ENCODE assay signal across 8 mouse cellular contexts in genomic region chr11:75190905-75191441, GRCm38 (mm10). TPM values are rescaled to one million over a fixed set of nuclear protein-coding genes. Genes with fewer than 3 reads are reported as not detected.
A peak's percentile ranks its signal among the peaks of the same experiment; 100 is the strongest.
DNase-seq lines count a peak whose midpoint lies in the region; ATAC-seq and TF ChIP-seq lines count a peak whose summit lies in the region.

Gene Dph1 (minus strand): TSS chr11:75191241.

- peak within 1 kb of the TSS; percentile 98 for H3ac ChIP-seq in C2C12 (ENCODE audit: control insufficient read depth, insufficient read length, low read depth)

- WGBS in embryonic facial prominence, embryonic 10.5 days, result 45% methylated on average over 5 of the region's 5 CpGs
- WGBS in hindbrain, postnatal 0 days, result 49% methylated on average over 5 of the region's 5 CpGs
- WGBS in macrophage (ENCODE audit: missing documents), result 77% methylated on average over 5 of the region's 5 CpGs

- H3K79me3 ChIP-seq in C2C12 (ENCODE audit: low read depth), result peaks cover 15% of the 10 kb centered on the region

- peak within 1 kb of the TSS; percentile 95 for H3K4me2 ChIP-seq in hindbrain, postnatal 0 days (ENCODE audit: low read depth, low read length)

- no peaks in the 10 kb centered on the region for H3K9me3 ChIP-seq in embryonic facial prominence, embryonic 10.5 days
- no peaks in the 10 kb centered on the region for H3K9me3 ChIP-seq in hindbrain, postnatal 0 days (ENCODE audit: low read length)

- no peak for ATAC-seq in hindbrain, postnatal 0 days
- no peak for ATAC-seq in frontal cortex, adult (ENCODE audit: low TSS enrichment)

- H3K36me3 ChIP-seq in C2C12 (ENCODE audit: control insufficient read depth, insufficient read depth) (no peaks in the 10 kb centered on the region), macrophage (ENCODE audit: inconsistent target) (no peaks in the 10 kb centered on the region)
- 0 out of 2 replicates have a peak, but pooled peaks cover 3% of the 10 kb centered on the region for H3K36me3 ChIP-seq in embryonic facial prominence, embryonic 10.5 days (replicated peaks)
- no peaks in the 10 kb centered on the region for H3K36me3 ChIP-seq in hindbrain, postnatal 0 days (ENCODE audit: insufficient read depth, low read length)

- TF ChIP-seq CTCF in C2C12 (IDR thresholded peaks at IDR 0.05; ENCODE audit: control insufficient read depth, insufficient read depth, insufficient read length), result no peak
- TF ChIP-seq CTCF in hindbrain, postnatal 0 days (IDR thresholded peaks at IDR 0.05; ENCODE audit: low read depth), result no peak

- peak within 1 kb of the TSS; percentile 70 for H3K9ac ChIP-seq in hindbrain, postnatal 0 days (replicated peaks; ENCODE audit: low read length)

- DNase-seq in gastrocnemius, postnatal 10 days, result peak; percentile 1
- DNase-seq in gastrocnemius, postnatal 25 days, result no peak
- DNase-seq in embryonic facial prominence, embryonic 10.5 days (ENCODE audit: low spot score), result no peak
- DNase-seq in hindbrain, postnatal 0 days (ENCODE audit: low spot score), result no peak
- no peak for DNase-seq in thymus, postnatal 36 days

- H3K79me2 ChIP-seq in C2C12 (ENCODE audit: control insufficient read depth, insufficient read depth) (peaks cover 28% of the 10 kb centered on the region), macrophage (ENCODE audit: inconsistent target) (peaks cover 12% of the 10 kb centered on the region; the same call in 1 of the 2 replicates)

- H3K27ac ChIP-seq in embryonic facial prominence, embryonic 10.5 days (replicated peaks), result peak within 1 kb of the TSS; percentile 62
- H3K27ac ChIP-seq in hindbrain, postnatal 0 days, result no peak within 1 kb of the TSS
- 0 out of 2 replicates have a peak within 1 kb of the TSS, but pooled peaks have one; percentile 10 for H3K27ac ChIP-seq in macrophage

- H3K4me1 ChIP-seq in embryonic facial prominence, embryonic 10.5 days, result peaks cover 63% of the 10 kb centered on the region
- no peaks in the 10 kb centered on the region; the same call in 1 of the 2 replicates for H3K4me1 ChIP-seq in hindbrain, postnatal 0 days (ENCODE audit: insufficient read depth, low read length)

- peaks cover 29% of the 10 kb centered on the region for H3K27me3 ChIP-seq in C2C12 (ENCODE audit: control insufficient read depth, insufficient read depth, insufficient read length)
- H3K27me3 ChIP-seq in embryonic facial prominence, embryonic 10.5 days (replicated peaks; ENCODE audit: low read depth, poor library complexity, severe bottlenecking), result peaks cover 55% of the 10 kb centered on the region
- H3K27me3 ChIP-seq in hindbrain, postnatal 0 days (ENCODE audit: insufficient read depth, low read length), result peaks cover 3% of the 10 kb centered on the region; the same call in 1 of the 2 replicates

- H3K4me3 ChIP-seq in C2C12 (ENCODE audit: insufficient read depth, poor library complexity, severe bottlenecking) (peak within 1 kb of the TSS; percentile 97), macrophage (ENCODE audit: inconsistent target) (peak within 1 kb of the TSS; percentile 99)
- H3K4me3 ChIP-seq in embryonic facial prominence, embryonic 10.5 days, result peak within 1 kb of the TSS; percentile 70
- peak within 1 kb of the TSS; percentile 85 for H3K4me3 ChIP-seq in hindbrain, postnatal 0 days (ENCODE audit: low read length)

TF ChIP-seq in C2C12, 6 proteins besides CTCF, POLR2A, EP300 and RAD21:
- TF ChIP-seq FOSL1 (IDR thresholded peaks at IDR 0.05; ENCODE audit: insufficient read depth, low read length, poor library complexity, severe bottlenecking) (no peak), MAX (IDR thresholded peaks at IDR 0.05) (no peak), MYOG (IDR thresholded peaks at IDR 0.05; ENCODE audit: control insufficient read depth, extremely low read depth, insufficient read length) (no peak), CEBPB (IDR thresholded peaks at IDR 0.05; ENCODE audit: low read depth) (no peak), USF1 (IDR thresholded peaks at IDR 0.05; ENCODE audit: low read depth) (no peak)

RNA-seq across cellular contexts. Expression of gene Dph1, which starts in this region (rescaled TPM):
- 1 to 10 TPM; 8.3 to 8.4 TPM for total RNA-seq in gastrocnemius, postnatal 10 days (2021)
- 1 to 10 TPM; 5.6 to 5.8 TPM for total RNA-seq in gastrocnemius, postnatal 25 days (2021)
- polyA plus RNA-seq in C2C12 (2012; fragmentation: generic; extraction: Trizol), result 19.6 TPM
- 24.9 and 29.2 TPM in 2 replicates for polyA plus RNA-seq in embryonic facial prominence, embryonic 10.5 days (2016; fragmentation: Nextera tagmentation; extraction: Ambion mirVana)
- 31.3 and 39.2 TPM in 2 replicates for total RNA-seq in hindbrain, postnatal 0 days (2014; rRNA removed)
- 13.5 and 13.6 TPM in 2 replicates for polyA plus RNA-seq in hindbrain, postnatal 0 days (2015; fragmentation: Nextera tagmentation; extraction: Ambion mirVana)
- 10 to 100 TPM in 17 of 26 experiments, 1 to 10 TPM in 9; 2.9 to 22.5 (median 13.0) TPM for total RNA-seq in macrophage (2018; cell fraction: chromatin; rRNA removed)
- total RNA-seq in macrophage (2018; cell fraction: cytosol; rRNA removed), result 1 to 10 TPM; 4.2 to 9.7 (median 6.6) TPM
- 10 to 100 TPM in 8 of 26 experiments, 1 to 10 TPM in 18; 2.8 to 18.9 (median 6.9) TPM for total RNA-seq in macrophage (2018; cell fraction: nucleus; rRNA removed)
- polyA plus RNA-seq in macrophage (2018), result 3.0 to 14.0 TPM (median 8.4 TPM) in 3 replicates
